Mouse (Mus musculus) ovary, postnatal 10 days (tissue): Measurements from ENCODE around the gene Fbxl2.

ENCODE experiments used
- DNase-seq: peaks from one replicate; pipeline ENCODE4 v3.0.0; 2022; ENCODE audit warnings: low spot score

Gene Fbxl2

GRCm38 (mm10) chr9:113973857-113974256 is 72.1 kb downstream of the Fbxl2 start:
- no peak for DNase-seq

- DNase-seq = no peak
These were observed 74.4 kb downstream of the Fbxl2 start for GRCm38 (mm10) chr9:113971615-113972014.

GRCm38 (mm10) chr9:113970041-113970440 is 76.0 kb downstream of the Fbxl2 start:
- no peak for DNase-seq

GRCm38 (mm10) chr9:113969399-113969798 is 76.6 kb downstream of the Fbxl2 start:
- no peak for DNase-seq

GRCm38 (mm10) chr9:113968967-113969366 is 77.0 kb downstream of the Fbxl2 start:
- no peak for DNase-seq

GRCm38 (mm10) chr9:113966838-113967237 is 79.2 kb downstream of the Fbxl2 start:
- DNase-seq = no peak

- DNase-seq = no peak
These were observed 81.6 kb downstream of the Fbxl2 start for GRCm38 (mm10) chr9:113964415-113964814.

GRCm38 (mm10) chr9:113963718-113964117 is 82.3 kb downstream of the Fbxl2 start:
- DNase-seq = no peak

- DNase-seq = no peak
These were observed 88.2 kb downstream of the Fbxl2 start for GRCm38 (mm10) chr9:113957777-113958176.

- DNase-seq = no peak
These were observed 98.8 kb downstream of the Fbxl2 start for GRCm38 (mm10) chr9:113947216-113947615.

GRCm38 (mm10) chr9:113943372-113943771 is 102.6 kb downstream of the Fbxl2 start:
- no peak for DNase-seq

- no peak for DNase-seq
These were observed 104.7 kb downstream of the Fbxl2 start for GRCm38 (mm10) chr9:113941103-113941805.

GRCm38 (mm10) chr9:113939063-113939850 is 106.7 kb downstream of the Fbxl2 start:
- DNase-seq = no peak

- no peak for DNase-seq
These were observed 110.4 kb downstream of the Fbxl2 start for GRCm38 (mm10) chr9:113935638-113936037.

GRCm38 (mm10) chr9:113932501-113932900 is 113.5 kb downstream of the Fbxl2 start:
- DNase-seq = no peak

- DNase-seq = peak; percentile 5
These were observed 113.9 kb downstream of the Fbxl2 start for GRCm38 (mm10) chr9:113932100-113932470.

- peak; percentile 8 for DNase-seq
These were observed 114.5 kb downstream of the Fbxl2 start for GRCm38 (mm10) chr9:113931375-113932099.

GRCm38 (mm10) chr9:113930534-113931374 is 115.2 kb downstream of the Fbxl2 start, which contains the start of gene Ubp1:
Ubp1 (plus strand) TSS chr9:113930934.
- DNase-seq = peak; percentile 78

- DNase-seq = no peak
These were observed 116.3 kb downstream of the Fbxl2 start for GRCm38 (mm10) chr9:113929676-113930075.

GRCm38 (mm10) chr9:113928591-113928990 is 117.4 kb downstream of the Fbxl2 start:
- no peak for DNase-seq

GRCm38 (mm10) chr9:113924883-113925282 is 121.1 kb downstream of the Fbxl2 start:
- no peak for DNase-seq

- no peak for DNase-seq
These were observed 123.3 kb downstream of the Fbxl2 start for GRCm38 (mm10) chr9:113922677-113923076.
